Mouse (Mus musculus) forebrain, embryonic 11.5 days (tissue): ENCODE data around the gene Fbxo42. TPM values are rescaled to one million over a fixed set of nuclear protein-coding genes. Genes with fewer than 3 reads are reported as not detected.

Experiments
- ATAC-seq: fragments of 200-750 bp; cut with Nextera tagmentation; replicated peaks from 2 replicates; pipeline ENCODE4 v1.8.0; 2017; ENCODE audit warnings: moderate TSS enrichment; ENCODE audit not compliant: low FRiP score
- DNase-seq: peaks from one replicate; pipeline ENCODE4 v3.0.0-alpha.2; 2017; ENCODE audit warnings: low spot score
- H3K27ac ChIP-seq: fragments of 300-500 bp; sonication (generic); 2 replicates; pipeline ENCODE4 v1.5.1; 2014; ENCODE audit warnings: low read depth, low read length
- H3K27me3 ChIP-seq: fragments of 300-500 bp; sonication (generic); 2 replicates; pipeline ENCODE4 v1.6.1; 2014; ENCODE audit warnings: mild to moderate bottlenecking, low read length, mixed read lengths; ENCODE audit not compliant: control insufficient read depth, insufficient read depth
- H3K36me3 ChIP-seq: fragments of 300-500 bp; sonication (generic); 2 replicates; pipeline ENCODE4 v1.6.1; 2014; ENCODE audit warnings: mild to moderate bottlenecking, low read length, moderate library complexity, mixed read lengths; ENCODE audit not compliant: control insufficient read depth, insufficient read depth
- H3K4me1 ChIP-seq: fragments of 300-500 bp; sonication (generic); replicated peaks from 2 replicates; pipeline ENCODE4 v1.6.1; 2014; ENCODE audit warnings: low read length, mixed read lengths; ENCODE audit not compliant: control insufficient read depth, insufficient read depth
- H3K4me2 ChIP-seq: fragments of 300-500 bp; sonication (generic); 2 replicates; pipeline ENCODE4 v1.6.1; 2014; ENCODE audit warnings: low read depth, mild to moderate bottlenecking, low read length, moderate library complexity, mixed read lengths; ENCODE audit not compliant: severe bottlenecking
- H3K4me3 ChIP-seq: fragments of 300-500 bp; sonication (generic); 2 replicates; pipeline ENCODE4 v1.5.1; 2014; ENCODE audit warnings: low read depth, low read length
- H3K9ac ChIP-seq: fragments of 300-500 bp; sonication (generic); 2 replicates; pipeline ENCODE4 v1.6.1; 2014; ENCODE audit warnings: low read length
- H3K9me3 ChIP-seq: fragments of 300-500 bp; sonication (generic); 2 replicates; pipeline ENCODE4 v1.6.1; 2016; ENCODE audit warnings: low read length, mixed read lengths; ENCODE audit not compliant: control insufficient read depth
- WGBS: fragments of 180-500 bp; shearing (Covaris S2); extraction: QIAGEN DNeasy Blood & Tissue Kit; methylation state at CpG from one replicate; pipeline ENCODE4 v1.1.7; 2014; 5-methylcytosine and 5-hydroxymethylcytosine counted together
- polyA plus RNA-seq: library from polyadenylated mRNA; unstranded; fragments of >200 nt; fragmentation: Nextera tagmentation; extraction: Ambion mirVana; gene quantifications from 2 replicates; pipeline ENCODE4 v1.2.1, GENCODE M21; 2014

The Fbxo42 gene
- polyA plus RNA-seq, 1 experiment from 2014 or later = 31.6 TPM

DNA sequence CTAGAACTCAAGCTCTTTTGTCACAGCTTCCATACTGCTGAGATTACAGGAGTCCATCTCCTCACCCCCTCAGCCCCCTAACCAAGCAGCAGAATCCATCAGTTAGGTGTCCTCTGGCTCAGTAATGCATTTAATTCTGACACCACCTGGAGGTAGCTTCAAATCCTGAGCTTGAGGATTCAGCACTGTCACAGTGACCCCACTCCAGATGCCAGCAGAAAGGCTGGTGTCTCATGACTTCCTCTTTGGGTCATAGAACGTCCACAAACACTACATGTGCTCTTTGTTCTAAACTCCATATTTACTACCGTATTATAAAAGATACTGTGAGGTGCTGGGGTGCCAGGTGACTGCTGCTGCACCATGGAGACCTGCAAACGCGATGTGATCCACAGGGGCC, 9.8 kb downstream of the Fbxo42 start:
- no peak for DNase-seq
- no peaks in the 10 kb centered on the region for H3K9me3 ChIP-seq
- H3K4me1 ChIP-seq = 0 out of 2 replicates have a peak, but pooled peaks cover 6% of the 10 kb centered on the region
- H3K4me3 ChIP-seq = no peak overlapping the region
- no peak for ATAC-seq
- WGBS = 78% methylated on average over 4 of the region's 4 CpGs
- H3K27ac ChIP-seq = no peak overlapping the region
- H3K27me3 ChIP-seq = no peaks in the 10 kb centered on the region
- H3K4me2 ChIP-seq = no peak overlapping the region
- no peak overlapping the region for H3K9ac ChIP-seq
- no peaks in the 10 kb centered on the region for H3K36me3 ChIP-seq

DNA sequence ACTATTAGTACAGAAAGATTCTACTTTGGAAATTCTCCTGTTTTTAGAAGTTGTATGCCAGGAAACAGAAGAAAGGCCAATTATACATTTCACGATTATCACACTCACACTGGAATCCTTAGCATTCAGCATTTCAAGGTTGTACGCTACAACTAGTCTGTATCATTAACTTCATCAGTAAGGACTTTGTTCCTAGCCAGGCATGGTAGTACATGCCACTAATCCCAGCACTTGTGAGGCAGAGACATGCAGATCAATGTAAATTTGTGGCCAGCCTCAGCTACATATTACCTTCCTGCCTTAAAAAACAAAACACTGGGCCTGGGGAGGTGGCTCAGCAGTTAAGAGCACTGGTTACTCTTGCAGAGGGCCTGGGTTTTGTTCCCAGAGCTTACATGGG, 10.9 kb downstream of the Fbxo42 start:
- no peak overlapping the region for H3K27ac ChIP-seq
- no peak overlapping the region for H3K4me3 ChIP-seq
- no peak for ATAC-seq
- H3K36me3 ChIP-seq = no peaks in the 10 kb centered on the region
- H3K9me3 ChIP-seq = no peaks in the 10 kb centered on the region; the same call in 1 of the 2 replicates
- 89% methylated on average over 2 of the region's 2 CpGs for WGBS
- H3K27me3 ChIP-seq = no peaks in the 10 kb centered on the region
- 0 out of 2 replicates have a peak, but pooled peaks cover 6% of the 10 kb centered on the region for H3K4me1 ChIP-seq
- DNase-seq = no peak
- no peak overlapping the region for H3K9ac ChIP-seq
- H3K4me2 ChIP-seq = no peak overlapping the region

DNA sequence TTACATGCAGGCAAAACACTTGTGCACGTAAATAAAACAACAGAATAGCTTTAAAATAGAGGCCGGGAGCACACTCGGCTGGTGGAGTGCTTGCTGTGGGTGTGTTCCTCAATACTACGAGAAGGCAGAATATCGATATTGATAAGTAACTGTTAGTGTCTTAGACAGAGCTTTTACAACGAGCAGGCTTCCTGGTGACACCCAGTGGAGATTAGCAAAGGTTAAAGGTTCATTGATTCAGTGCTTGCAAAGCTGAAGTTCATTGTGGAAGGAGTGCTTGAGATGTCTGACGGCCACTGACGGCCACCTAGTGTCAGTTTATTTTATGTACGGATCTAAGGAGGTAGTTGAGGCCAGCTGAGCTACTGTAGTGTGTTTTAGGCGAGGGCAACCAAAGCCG, 11.4 kb downstream of the Fbxo42 start:
- H3K9ac ChIP-seq = no peak overlapping the region
- H3K9me3 ChIP-seq = no peaks in the 10 kb centered on the region; the same call in 1 of the 2 replicates
- H3K36me3 ChIP-seq = no peaks in the 10 kb centered on the region
- 0 out of 2 replicates have a peak, but pooled peaks cover 6% of the 10 kb centered on the region for H3K4me1 ChIP-seq
- 63% methylated on average over 11 of the region's 11 CpGs for WGBS
- H3K27ac ChIP-seq = no peak overlapping the region
- ATAC-seq = no peak
- H3K4me2 ChIP-seq = no peak overlapping the region
- H3K27me3 ChIP-seq = no peaks in the 10 kb centered on the region
- no peak overlapping the region for H3K4me3 ChIP-seq
- DNase-seq = no peak

DNA sequence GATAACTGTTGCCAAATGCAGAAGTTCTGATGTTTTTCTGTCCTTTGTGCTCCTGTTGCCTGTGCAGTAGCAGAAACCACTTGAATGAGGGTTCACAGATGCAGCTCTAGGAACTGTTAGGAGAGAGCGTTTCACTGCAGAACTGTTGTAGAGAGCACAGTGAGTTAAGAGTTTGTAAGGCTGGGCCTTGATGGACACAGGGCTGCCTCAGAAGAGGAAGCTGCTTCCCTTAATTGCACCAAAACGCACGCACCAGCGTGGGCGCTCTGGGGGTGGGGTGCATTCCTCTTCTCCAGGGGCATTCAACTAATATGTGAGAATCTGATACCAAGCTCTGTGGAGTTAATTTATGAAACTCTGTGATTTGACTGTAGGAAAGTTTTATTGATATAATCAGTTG, 12.0 kb downstream of the Fbxo42 start:
- 0 out of 2 replicates have a peak, but pooled peaks cover 6% of the 10 kb centered on the region for H3K4me1 ChIP-seq
- peaks cover 2% of the 10 kb centered on the region; the same call in 1 of the 2 replicates for H3K9me3 ChIP-seq
- H3K27me3 ChIP-seq = no peaks in the 10 kb centered on the region
- ATAC-seq (no peak), DNase-seq (no peak)
- 79% methylated on average over 5 of the region's 5 CpGs for WGBS
- H3K36me3 ChIP-seq = no peaks in the 10 kb centered on the region
- H3K4me3 ChIP-seq = no peak overlapping the region
- no peak overlapping the region for H3K4me2 ChIP-seq
- H3K9ac ChIP-seq = no peak overlapping the region
- no peak overlapping the region for H3K27ac ChIP-seq

DNA sequence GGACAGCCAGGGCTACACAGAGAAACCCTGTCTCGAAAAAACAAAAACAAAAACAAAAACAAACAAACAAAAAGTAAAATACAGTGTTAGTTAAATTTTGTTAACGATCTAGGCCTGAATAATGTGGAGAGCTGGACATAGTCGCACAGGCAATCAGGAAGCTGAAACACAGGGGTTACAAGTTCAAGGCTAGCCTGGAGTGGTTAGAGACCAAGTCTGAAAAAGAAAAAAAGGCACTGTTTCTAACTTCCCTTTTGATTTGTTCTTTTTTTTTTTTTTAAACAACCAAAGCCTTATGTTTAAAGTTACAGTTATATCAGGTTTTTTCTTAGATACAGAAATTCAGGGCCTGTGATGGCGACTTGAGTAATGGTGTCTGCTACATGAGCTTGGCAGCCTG, 12.5 kb downstream of the Fbxo42 start:
- 87% methylated on average over 4 of the region's 4 CpGs for WGBS
- no peaks in the 10 kb centered on the region for H3K36me3 ChIP-seq
- no peak for ATAC-seq

DNA sequence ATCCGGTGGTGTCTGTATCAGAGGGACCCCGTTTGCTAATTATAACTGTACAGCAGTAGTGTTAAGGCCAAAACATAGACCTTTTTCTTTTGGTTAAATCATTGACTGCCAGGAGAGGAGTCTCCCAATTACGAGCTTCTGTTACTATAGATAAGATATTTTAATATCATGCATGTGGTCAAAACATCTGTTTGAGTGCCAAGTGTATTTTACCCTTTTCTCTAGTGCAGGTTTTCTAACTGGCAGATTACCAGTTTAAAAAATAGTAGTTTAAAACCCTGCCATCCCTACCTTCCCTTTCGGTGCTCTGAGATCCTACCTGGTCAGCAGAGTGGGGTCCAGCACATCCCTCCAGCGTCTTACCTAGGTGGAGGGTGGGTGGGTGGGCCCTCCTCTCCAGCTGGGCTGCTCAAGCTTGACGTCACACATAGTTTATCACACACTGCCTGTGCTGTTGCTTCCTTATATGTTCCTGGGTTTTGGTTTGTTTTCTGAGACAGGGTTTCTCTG, 14.0 kb downstream of the Fbxo42 start:
- no peak overlapping the region for H3K4me2 ChIP-seq
- H3K9me3 ChIP-seq = peaks cover 2% of the 10 kb centered on the region; the same call in 1 of the 2 replicates
- 0 out of 2 replicates have a peak, but pooled peaks cover 6% of the 10 kb centered on the region for H3K4me1 ChIP-seq
- H3K27me3 ChIP-seq = no peaks in the 10 kb centered on the region
- no peak overlapping the region for H3K9ac ChIP-seq
- H3K27ac ChIP-seq = no peak overlapping the region
- no peak overlapping the region for H3K4me3 ChIP-seq
- no peaks in the 10 kb centered on the region for H3K36me3 ChIP-seq
- WGBS = 94% methylated on average over 6 of the region's 6 CpGs
- ATAC-seq = no peak
- DNase-seq = no peak

More for the DNA sequence above, 12.5 kb downstream of the Fbxo42 start:
- no peak overlapping the region for H3K4me3 ChIP-seq
- no peak overlapping the region for H3K9ac ChIP-seq
- H3K4me1 ChIP-seq = 0 out of 2 replicates have a peak, but pooled peaks cover 6% of the 10 kb centered on the region
- H3K9me3 ChIP-seq = peaks cover 2% of the 10 kb centered on the region; the same call in 1 of the 2 replicates
- H3K4me2 ChIP-seq = no peak overlapping the region
- no peak overlapping the region for H3K27ac ChIP-seq
- no peaks in the 10 kb centered on the region for H3K27me3 ChIP-seq
- no peak for DNase-seq

DNA sequence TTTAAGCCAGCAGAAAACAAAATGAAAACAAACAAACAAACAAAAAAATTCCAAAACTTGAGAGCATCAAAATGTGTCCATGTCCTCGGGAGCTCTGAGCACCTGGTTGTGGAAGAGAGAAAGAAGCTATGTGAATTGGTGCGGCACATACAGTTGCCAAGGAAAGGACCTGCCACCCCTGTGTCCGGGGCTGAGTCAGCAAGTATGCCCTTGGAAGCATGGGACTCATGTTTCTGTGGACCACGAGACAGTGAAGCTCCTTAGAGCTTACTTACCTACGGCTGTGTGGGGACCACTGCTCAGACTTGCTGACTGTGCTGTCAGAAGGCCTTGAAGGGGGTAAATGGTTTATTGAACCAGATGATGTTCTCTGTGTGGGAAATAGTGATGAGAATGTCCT, 16.0 kb downstream of the Fbxo42 start:
- Histone ChIP-seq H3K36me3 (no peaks in the 10 kb centered on the region; the same call in 1 of the 2 replicates), H3K4me2 (no peak overlapping the region), H3K27me3 (no peaks in the 10 kb centered on the region), H3K4me3 (no peak overlapping the region), H3K9me3 (peaks cover 2% of the 10 kb centered on the region; the same call in 1 of the 2 replicates), H3K9ac (no peak overlapping the region), H3K27ac (no peak overlapping the region), H3K4me1 (0 out of 2 replicates have a peak, but pooled peaks cover 6% of the 10 kb centered on the region)
- 98% methylated on average over 5 of the region's 5 CpGs for WGBS
- no peak for DNase-seq
- ATAC-seq = no peak

DNA sequence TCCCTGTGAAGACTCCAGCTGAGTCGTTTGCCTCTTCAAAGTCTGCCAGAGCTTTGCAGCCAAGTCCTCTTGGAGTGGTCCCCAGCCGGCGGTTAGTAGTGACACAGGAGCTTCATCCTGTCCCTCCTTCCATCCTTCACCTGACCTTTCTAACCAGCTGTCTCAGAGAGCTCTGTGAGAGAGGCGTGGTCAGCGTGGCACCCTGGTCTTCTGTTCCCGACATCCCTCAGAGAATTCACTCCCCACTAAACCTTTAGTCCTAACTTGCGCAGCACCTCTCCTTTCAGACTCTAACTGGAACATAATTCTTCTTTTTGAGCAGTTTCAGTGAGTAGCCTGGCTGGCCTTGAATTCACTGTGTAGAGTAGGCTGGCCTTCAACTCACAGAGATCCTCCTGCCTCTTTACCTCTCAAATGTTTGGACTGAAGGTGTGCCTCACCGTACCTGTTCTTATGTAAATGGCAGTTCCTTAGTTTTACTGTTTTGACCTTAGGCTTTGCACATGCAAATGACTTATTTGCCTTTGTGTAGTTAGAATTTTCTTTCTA, 18.1 kb downstream of the Fbxo42 start:
- H3K36me3 ChIP-seq = no peaks in the 10 kb centered on the region; the same call in 1 of the 2 replicates
- H3K9ac ChIP-seq = no peak overlapping the region
- no peak overlapping the region for H3K4me3 ChIP-seq
- H3K9me3 ChIP-seq = peaks cover 2% of the 10 kb centered on the region; the same call in 1 of the 2 replicates
- no peaks in the 10 kb centered on the region for H3K4me1 ChIP-seq
- no peak overlapping the region for H3K4me2 ChIP-seq
- no peak overlapping the region for H3K27ac ChIP-seq
- 86% methylated on average over 8 of the region's 8 CpGs for WGBS
- DNase-seq = no peak
- ATAC-seq = no peak
- no peaks in the 10 kb centered on the region for H3K27me3 ChIP-seq

DNA sequence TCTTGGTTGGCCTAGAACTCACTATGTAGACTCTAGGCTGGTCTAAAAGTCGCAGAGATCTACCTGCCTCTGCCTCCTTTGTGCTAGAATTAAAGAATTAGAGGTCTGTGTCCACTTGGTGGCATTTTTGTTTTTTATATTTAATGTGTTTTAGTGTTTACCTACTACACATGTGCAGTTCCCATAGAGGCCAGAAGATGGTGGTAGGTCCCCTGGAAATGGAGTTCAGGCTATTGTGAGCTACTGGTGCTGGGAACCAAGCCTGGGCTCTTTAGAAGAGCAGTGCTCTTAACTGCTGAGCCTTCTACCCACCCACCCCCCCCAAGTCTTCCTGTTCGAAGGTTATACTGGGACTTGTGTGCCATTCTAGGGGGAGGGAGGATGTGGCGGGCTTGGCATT, 19.4 kb downstream of the Fbxo42 start:
- WGBS = 90% methylated on average over 3 of the region's 3 CpGs

More for the DNA sequence above, 19.4 kb downstream of the Fbxo42 start:
- Histone ChIP-seq H3K27me3 (no peaks in the 10 kb centered on the region), H3K27ac (no peak overlapping the region), H3K9me3 (peaks cover 2% of the 10 kb centered on the region; the same call in 1 of the 2 replicates), H3K4me2 (no peak overlapping the region), H3K4me3 (no peak overlapping the region), H3K4me1 (no peaks in the 10 kb centered on the region), H3K9ac (no peak overlapping the region), H3K36me3 (no peaks in the 10 kb centered on the region; the same call in 1 of the 2 replicates)
- ATAC-seq (no peak), DNase-seq (no peak)
